Mouse (Mus musculus) frontal cortex, postnatal 10 days (tissue): ENCODE results near the gene Ppp1r15b.

Source experiments
- DNase-seq, 2 experiments: peaks; one replicate each; pipeline ENCODE4 v3.0.0; 2022; ENCODE audit warnings: low spot score in 2 of 2, mixed read lengths in 1 of 2

Ppp1r15b gene

GRCm38 (mm10) chr1:133130638-133131560 is at the start of gene Ppp1r15b:
TSS of gene Ppp1r15b (plus strand) at chr1:133131143.
- DNase-seq = peak; percentile 99

GRCm38 (mm10) chr1:133083003-133083546 is 47.9 kb upstream of the Ppp1r15b start:
- no peak for DNase-seq

GRCm38 (mm10) chr1:133083942-133084625 is 46.9 kb upstream of the Ppp1r15b start:
- DNase-seq = no peak

- DNase-seq = no peak
Measured at GRCm38 (mm10) chr1:133084708-133085416, 46.1 kb upstream of the Ppp1r15b start.

GRCm38 (mm10) chr1:133085417-133085742 is 45.6 kb upstream of the Ppp1r15b start:
- DNase-seq = no peak

- DNase-seq = no peak
Measured at GRCm38 (mm10) chr1:133086804-133087203, 44.1 kb upstream of the Ppp1r15b start.

GRCm38 (mm10) chr1:133087206-133087905 is 43.6 kb upstream of the Ppp1r15b start:
- DNase-seq = no peak

- no peak for DNase-seq
Measured at GRCm38 (mm10) chr1:133088196-133088595, 42.7 kb upstream of the Ppp1r15b start.

GRCm38 (mm10) chr1:133089415-133089814 is 41.5 kb upstream of the Ppp1r15b start:
- no peak for DNase-seq

- no peak for DNase-seq
Measured at GRCm38 (mm10) chr1:133090641-133091040, 40.3 kb upstream of the Ppp1r15b start.

GRCm38 (mm10) chr1:133091483-133091882 is 39.5 kb upstream of the Ppp1r15b start:
- no peak for DNase-seq

GRCm38 (mm10) chr1:133093719-133094118 is 37.2 kb upstream of the Ppp1r15b start:
- DNase-seq = no peak

GRCm38 (mm10) chr1:133100980-133101798 is 29.8 kb upstream of the Ppp1r15b start:
- DNase-seq = peak; percentile 58 to 66

- no peak for DNase-seq
Measured at GRCm38 (mm10) chr1:133102108-133102507, 28.8 kb upstream of the Ppp1r15b start.

- no peak for DNase-seq
Measured at GRCm38 (mm10) chr1:133103315-133103714, 27.6 kb upstream of the Ppp1r15b start.

GRCm38 (mm10) chr1:133103871-133104270 is 27.1 kb upstream of the Ppp1r15b start:
- no peak for DNase-seq

- no peak for DNase-seq
Measured at GRCm38 (mm10) chr1:133116108-133116507, 14.8 kb upstream of the Ppp1r15b start.

GRCm38 (mm10) chr1:133118127-133118526 is 12.8 kb upstream of the Ppp1r15b start:
- no peak for DNase-seq

GRCm38 (mm10) chr1:133118844-133119243 is 12.1 kb upstream of the Ppp1r15b start:
- no peak for DNase-seq

GRCm38 (mm10) chr1:133119931-133120712 is 10.8 kb upstream of the Ppp1r15b start:
- DNase-seq = no peak
